Mouse (Mus musculus): ENCODE measurements around the gene Cfap97d1. TPM values are rescaled to one million over a fixed set of nuclear protein-coding genes. Genes with fewer than 3 reads are reported as not detected.

The Cfap97d1 gene
- polyA plus RNA-seq, 1 experiment from 2014 or later = not detected

- Histone ChIP-seq H3K4me2 (replicated peaks) (no peak overlapping the region), H3K4me1 (replicated peaks; ENCODE audit: control insufficient read depth, insufficient read depth, low read length) (peaks cover 11% of the 10 kb centered on the region), H3K36me3 (replicated peaks; ENCODE audit: control insufficient read depth, insufficient read depth) (no peaks in the 10 kb centered on the region), H3K27me3 (ENCODE audit: control insufficient read depth, insufficient read depth, low read length) (peaks cover 20% of the 10 kb centered on the region), H3K27ac (no peak overlapping the region), H3K9me3 (ENCODE audit: control insufficient read depth, low read length) (no peaks in the 10 kb centered on the region), H3K9ac (no peak overlapping the region), H3K4me3 (replicated peaks; ENCODE audit: low read length) (no peak overlapping the region)
- 56% methylated on average over 5 of the region's 5 CpGs for WGBS
- DNase-seq (ENCODE audit: low spot score) (no peak), ATAC-seq (ENCODE audit: low FRiP score) (no peak)
Observed at GRCm38 (mm10) chr11:101957476-101957875, 26.6 kb upstream of the Cfap97d1 start.

GRCm38 (mm10) chr11:101963043-101963442, 21.0 kb upstream of the Cfap97d1 start:
- ATAC-seq (ENCODE audit: low FRiP score) (no peak), DNase-seq (ENCODE audit: low spot score) (no peak)
- Histone ChIP-seq H3K4me2 (replicated peaks) (peak overlapping the region; percentile 95), H3K4me3 (replicated peaks; ENCODE audit: low read length) (peak overlapping the region; percentile 56), H3K27ac (no peak overlapping the region), H3K36me3 (replicated peaks; ENCODE audit: control insufficient read depth, insufficient read depth) (no peaks in the 10 kb centered on the region), H3K27me3 (ENCODE audit: control insufficient read depth, insufficient read depth, low read length) (peaks cover 62% of the 10 kb centered on the region), H3K9ac (peak overlapping the region; percentile 69; the same call in 1 of the 2 replicates), H3K9me3 (ENCODE audit: control insufficient read depth, low read length) (no peaks in the 10 kb centered on the region), H3K4me1 (replicated peaks; ENCODE audit: control insufficient read depth, insufficient read depth, low read length) (0 out of 2 replicates have a peak, but pooled peaks cover 11% of the 10 kb centered on the region)
- WGBS = 3% methylated on average over 11 of the region's 11 CpGs

- under 1% methylated on average over 78 of the region's 78 CpGs for WGBS
- H3K4me3 ChIP-seq (replicated peaks; ENCODE audit: low read length) = peak overlapping the region; percentile 56
- ATAC-seq (ENCODE audit: low FRiP score) = peak; percentile 24; the same call in 1 of the 2 replicates
- peak overlapping the region; percentile 69 for H3K9ac ChIP-seq
- no peaks in the 10 kb centered on the region for H3K36me3 ChIP-seq (replicated peaks; ENCODE audit: control insufficient read depth, insufficient read depth)
- peak overlapping the region; percentile 95 for H3K4me2 ChIP-seq (replicated peaks)
- no peak overlapping the region for H3K27ac ChIP-seq
- peaks cover 62% of the 10 kb centered on the region for H3K27me3 ChIP-seq (ENCODE audit: control insufficient read depth, insufficient read depth, low read length)
- DNase-seq (ENCODE audit: low spot score) = peak; percentile 40
- H3K4me1 ChIP-seq (replicated peaks; ENCODE audit: control insufficient read depth, insufficient read depth, low read length) = 0 out of 2 replicates have a peak, but pooled peaks cover 11% of the 10 kb centered on the region
- H3K9me3 ChIP-seq (ENCODE audit: control insufficient read depth, low read length) = no peaks in the 10 kb centered on the region
Observed at GRCm38 (mm10) chr11:101963473-101964291, 20.4 kb upstream of the Cfap97d1 start.

- Histone ChIP-seq H3K27me3 (ENCODE audit: control insufficient read depth, insufficient read depth, low read length) (peaks cover 62% of the 10 kb centered on the region), H3K4me3 (replicated peaks; ENCODE audit: low read length) (no peak overlapping the region; the same call in 1 of the 2 replicates), H3K4me2 (replicated peaks) (no peak overlapping the region; the same call in 1 of the 2 replicates), H3K4me1 (replicated peaks; ENCODE audit: control insufficient read depth, insufficient read depth, low read length) (0 out of 2 replicates have a peak, but pooled peaks cover 11% of the 10 kb centered on the region), H3K9me3 (ENCODE audit: control insufficient read depth, low read length) (no peaks in the 10 kb centered on the region), H3K27ac (no peak overlapping the region), H3K9ac (no peak overlapping the region), H3K36me3 (replicated peaks; ENCODE audit: control insufficient read depth, insufficient read depth) (no peaks in the 10 kb centered on the region)
- DNase-seq (ENCODE audit: low spot score) (no peak), ATAC-seq (ENCODE audit: low FRiP score) (no peak)
- 4% methylated on average over 8 of the region's 8 CpGs for WGBS
Observed at GRCm38 (mm10) chr11:101964647-101965046, 19.4 kb upstream of the Cfap97d1 start.

GRCm38 (mm10) chr11:101965553-101965952, 18.5 kb upstream of the Cfap97d1 start:
- Histone ChIP-seq H3K4me1 (replicated peaks; ENCODE audit: control insufficient read depth, insufficient read depth, low read length) (0 out of 2 replicates have a peak, but pooled peaks cover 11% of the 10 kb centered on the region), H3K9me3 (ENCODE audit: control insufficient read depth, low read length) (no peaks in the 10 kb centered on the region), H3K27ac (no peak overlapping the region), H3K36me3 (replicated peaks; ENCODE audit: control insufficient read depth, insufficient read depth) (no peaks in the 10 kb centered on the region), H3K4me3 (replicated peaks; ENCODE audit: low read length) (no peak overlapping the region), H3K9ac (no peak overlapping the region), H3K4me2 (replicated peaks) (no peak overlapping the region), H3K27me3 (ENCODE audit: control insufficient read depth, insufficient read depth, low read length) (peaks cover 61% of the 10 kb centered on the region)
- no peak for DNase-seq (ENCODE audit: low spot score)
- no peak for ATAC-seq (ENCODE audit: low FRiP score)
- WGBS = 0% methylated on average over 2 of the region's 2 CpGs

- WGBS = 17% methylated on average over 9 of the region's 10 CpGs
- H3K4me1 ChIP-seq (replicated peaks; ENCODE audit: control insufficient read depth, insufficient read depth, low read length) = 0 out of 2 replicates have a peak, but pooled peaks cover 11% of the 10 kb centered on the region
- ATAC-seq (ENCODE audit: low FRiP score) = no peak
Observed at GRCm38 (mm10) chr11:101966965-101967614, 17.0 kb upstream of the Cfap97d1 start, which contains the start of gene Sost. Gene Sost, minus strand, starts transcription at chr11:101967015.

GRCm38 (mm10) chr11:101968311-101968710, 15.8 kb upstream of the Cfap97d1 start:
- DNase-seq (ENCODE audit: low spot score) (no peak), ATAC-seq (ENCODE audit: low FRiP score) (no peak)
- Histone ChIP-seq H3K4me2 (replicated peaks) (no peak overlapping the region), H3K27me3 (ENCODE audit: control insufficient read depth, insufficient read depth, low read length) (peaks cover 34% of the 10 kb centered on the region), H3K9ac (no peak overlapping the region), H3K4me1 (replicated peaks; ENCODE audit: control insufficient read depth, insufficient read depth, low read length) (0 out of 2 replicates have a peak, but pooled peaks cover 5% of the 10 kb centered on the region), H3K9me3 (ENCODE audit: control insufficient read depth, low read length) (no peaks in the 10 kb centered on the region), H3K36me3 (replicated peaks; ENCODE audit: control insufficient read depth, insufficient read depth) (no peaks in the 10 kb centered on the region), H3K4me3 (replicated peaks; ENCODE audit: low read length) (no peak overlapping the region), H3K27ac (no peak overlapping the region)
- 5% methylated on average over 7 of the region's 7 CpGs for WGBS

More at GRCm38 (mm10) chr11:101966965-101967614, 17.0 kb upstream of the Cfap97d1 start, which contains the start of gene Sost:
- DNase-seq (ENCODE audit: low spot score) = no peak
- Histone ChIP-seq H3K36me3 (replicated peaks; ENCODE audit: control insufficient read depth, insufficient read depth) (no peaks in the 10 kb centered on the region), H3K9me3 (ENCODE audit: control insufficient read depth, low read length) (no peaks in the 10 kb centered on the region), H3K4me2 (replicated peaks) (no peak within 1 kb of the TSS), H3K9ac (no peak within 1 kb of the TSS), H3K4me3 (replicated peaks; ENCODE audit: low read length) (no peak within 1 kb of the TSS), H3K27ac (no peak within 1 kb of the TSS), H3K27me3 (ENCODE audit: control insufficient read depth, insufficient read depth, low read length) (peaks cover 46% of the 10 kb centered on the region)

- WGBS = 0% methylated on average over 5 of the region's 5 CpGs
- Histone ChIP-seq H3K27me3 (ENCODE audit: control insufficient read depth, insufficient read depth, low read length) (peaks cover 29% of the 10 kb centered on the region), H3K9ac (no peak overlapping the region), H3K9me3 (ENCODE audit: control insufficient read depth, low read length) (no peaks in the 10 kb centered on the region), H3K27ac (no peak overlapping the region), H3K4me1 (replicated peaks; ENCODE audit: control insufficient read depth, insufficient read depth, low read length) (0 out of 2 replicates have a peak, but pooled peaks cover under 1% of the 10 kb centered on the region), H3K36me3 (replicated peaks; ENCODE audit: control insufficient read depth, insufficient read depth) (no peaks in the 10 kb centered on the region), H3K4me2 (replicated peaks) (no peak overlapping the region), H3K4me3 (replicated peaks; ENCODE audit: low read length) (no peak overlapping the region)
- peak; percentile 90 for DNase-seq (ENCODE audit: low spot score)
- peak; percentile 64; the same call in 1 of the 2 replicates for ATAC-seq (ENCODE audit: low FRiP score)
Observed at GRCm38 (mm10) chr11:101968791-101969190, 15.3 kb upstream of the Cfap97d1 start.

- H3K36me3 ChIP-seq (replicated peaks; ENCODE audit: control insufficient read depth, insufficient read depth) = no peaks in the 10 kb centered on the region
- 82% methylated on average over 13 of the region's 13 CpGs for WGBS
Observed at GRCm38 (mm10) chr11:101969835-101970234, 14.2 kb upstream of the Cfap97d1 start.

More at GRCm38 (mm10) chr11:101969835-101970234, 14.2 kb upstream of the Cfap97d1 start:
- no peaks in the 10 kb centered on the region for H3K4me1 ChIP-seq (replicated peaks; ENCODE audit: control insufficient read depth, insufficient read depth, low read length)
- H3K27me3 ChIP-seq (ENCODE audit: control insufficient read depth, insufficient read depth, low read length) = peaks cover 18% of the 10 kb centered on the region
- DNase-seq (ENCODE audit: low spot score) (no peak), ATAC-seq (ENCODE audit: low FRiP score) (no peak)
- H3K9ac ChIP-seq = no peak overlapping the region
- no peaks in the 10 kb centered on the region for H3K9me3 ChIP-seq (ENCODE audit: control insufficient read depth, low read length)
- H3K4me3 ChIP-seq (replicated peaks; ENCODE audit: low read length) = no peak overlapping the region
- H3K4me2 ChIP-seq (replicated peaks) = no peak overlapping the region
- H3K27ac ChIP-seq = no peak overlapping the region

Measured in hindbrain, embryonic 14.5 days (tissue).